Mouse (Mus musculus): ENCODE data around the gene A130010J15Rik.

Gene A130010J15Rik

GRCm38 (mm10) chr1:193167746-193168145 is at the start of gene A130010J15Rik:
A130010J15Rik (plus strand) TSS chr1:193168046.
- DNase-seq (ENCODE audit: low spot score in 2 of 2) = no peak

DNA sequence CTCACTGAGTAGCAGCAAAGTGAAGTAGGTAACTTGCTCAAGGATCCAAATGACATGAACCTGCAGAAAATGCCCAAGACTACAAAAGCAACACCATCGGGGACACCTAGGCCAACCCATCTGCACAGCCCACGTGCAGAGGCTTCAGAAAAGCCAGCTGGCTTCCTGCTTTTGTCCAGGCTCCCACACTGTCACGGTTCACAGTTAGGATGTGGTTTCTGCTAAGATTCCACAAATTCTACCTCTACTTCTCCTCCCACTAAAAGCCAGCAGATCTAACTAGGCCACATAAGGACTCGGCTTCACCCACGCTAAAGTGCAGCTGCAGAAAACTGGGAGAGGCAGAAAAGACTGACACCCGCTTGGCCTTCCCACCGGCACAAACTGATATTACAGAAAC is 45.1 kb upstream of the A130010J15Rik start:
- no peak for DNase-seq (ENCODE audit: low spot score in 2 of 2)

- no peak for DNase-seq (ENCODE audit: low spot score in 2 of 2)
Observed at GRCm38 (mm10) chr1:193123290-193123689, 44.6 kb upstream of the A130010J15Rik start.

GRCm38 (mm10) chr1:193125835-193126234 is 42.0 kb upstream of the A130010J15Rik start:
- DNase-seq (ENCODE audit: low spot score in 2 of 2) = no peak

DNA sequence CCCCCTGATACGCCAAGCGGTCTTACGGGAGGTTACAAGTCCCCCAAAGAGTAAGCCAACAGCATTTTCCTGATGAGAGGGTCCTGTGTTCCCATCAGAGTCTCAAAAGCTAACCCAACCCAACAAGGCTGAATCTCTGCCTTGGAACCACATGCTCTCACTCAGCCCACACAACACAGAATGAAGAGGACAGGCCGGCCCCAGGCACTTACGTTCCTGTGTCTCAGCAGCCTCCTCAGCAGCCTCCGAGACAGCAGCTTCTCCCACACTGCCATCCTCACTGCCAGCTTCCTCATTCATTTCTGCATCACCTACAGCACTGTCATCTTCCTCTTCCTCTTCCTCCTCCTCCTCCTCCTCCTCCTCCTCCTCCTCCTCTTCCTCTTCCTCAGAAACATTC is 39.8 kb upstream of the A130010J15Rik start:
- no peak for DNase-seq (ENCODE audit: low spot score in 2 of 2)

DNA sequence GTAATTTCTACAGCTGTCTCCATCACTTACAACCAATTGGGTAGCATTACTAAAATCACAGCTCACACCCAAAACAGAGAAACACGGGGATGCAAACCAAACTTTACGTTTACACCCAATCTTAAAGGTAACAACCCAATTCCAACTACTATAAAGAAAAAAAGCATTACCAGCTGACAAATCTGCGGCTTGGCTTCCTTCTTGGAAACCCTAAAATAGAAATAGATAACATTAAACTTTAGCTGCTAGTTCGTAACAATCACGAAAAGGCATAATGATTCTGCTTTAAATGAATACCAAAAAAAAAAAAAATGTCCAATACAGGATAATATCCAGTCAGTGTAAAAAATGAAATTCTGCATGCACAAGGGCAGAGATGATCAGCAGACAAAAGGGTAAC is 38.5 kb upstream of the A130010J15Rik start:
- no peak for DNase-seq (ENCODE audit: low spot score in 2 of 2)

GRCm38 (mm10) chr1:193129786-193130455 is 37.9 kb upstream of the A130010J15Rik start, which contains the start of gene Diexf:
Diexf (minus strand) TSS chr1:193130272.
- DNase-seq (ENCODE audit: low spot score in 2 of 2) = peak; percentile 95

- no peak for DNase-seq (ENCODE audit: low spot score in 2 of 2)
Observed at GRCm38 (mm10) chr1:193130456-193130825, 37.4 kb upstream of the A130010J15Rik start.

GRCm38 (mm10) chr1:193130839-193131238 is 37.0 kb upstream of the A130010J15Rik start:
- no peak for DNase-seq (ENCODE audit: low spot score in 2 of 2)

GRCm38 (mm10) chr1:193131311-193131948 is 36.4 kb upstream of the A130010J15Rik start:
- no peak for DNase-seq (ENCODE audit: low spot score in 2 of 2)

DNA sequence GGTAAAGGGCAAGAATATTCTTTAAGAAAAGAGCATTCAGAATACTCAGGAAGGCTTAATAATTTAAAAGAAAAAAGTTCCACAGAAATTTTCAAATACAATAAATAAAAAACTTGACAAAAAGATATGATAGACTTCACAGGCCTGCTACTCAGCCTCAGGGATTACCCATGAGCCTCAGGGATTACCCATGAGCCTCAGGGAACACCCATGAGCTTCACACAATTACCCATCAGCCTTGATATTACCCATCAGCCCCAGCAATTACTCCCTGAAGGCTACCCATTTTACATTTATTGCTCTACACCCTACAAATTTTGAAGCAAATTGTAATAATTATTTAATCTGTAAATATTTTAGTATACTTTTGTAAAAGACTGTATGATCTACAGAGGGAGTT is 35.5 kb upstream of the A130010J15Rik start:
- no peak for DNase-seq (ENCODE audit: low spot score in 2 of 2)

DNA sequence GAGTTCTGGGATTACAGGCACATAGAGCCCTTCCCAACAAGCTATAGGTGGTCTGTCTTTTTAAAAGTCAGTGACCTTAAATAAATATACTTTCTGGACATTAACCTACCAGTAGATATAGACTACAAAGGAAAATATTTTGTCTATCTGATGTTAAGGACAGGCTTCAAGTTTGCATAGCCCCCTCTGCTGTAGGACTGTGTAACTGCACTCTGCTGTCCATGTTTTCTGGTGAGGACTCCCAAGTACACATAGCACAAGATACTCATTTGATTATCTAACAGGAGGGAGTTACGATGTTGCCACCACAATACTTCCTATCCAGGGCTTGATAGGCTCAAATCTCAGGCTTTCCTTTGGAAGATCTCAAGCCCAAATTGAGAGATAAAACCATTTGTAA is 34.1 kb upstream of the A130010J15Rik start:
- DNase-seq (ENCODE audit: low spot score in 2 of 2) = no peak

GRCm38 (mm10) chr1:193138087-193138486 is 29.8 kb upstream of the A130010J15Rik start:
- DNase-seq (ENCODE audit: low spot score in 2 of 2) = no peak

- DNase-seq (ENCODE audit: low spot score in 2 of 2) = no peak
Observed at GRCm38 (mm10) chr1:193138669-193139068, 29.2 kb upstream of the A130010J15Rik start.

DNA sequence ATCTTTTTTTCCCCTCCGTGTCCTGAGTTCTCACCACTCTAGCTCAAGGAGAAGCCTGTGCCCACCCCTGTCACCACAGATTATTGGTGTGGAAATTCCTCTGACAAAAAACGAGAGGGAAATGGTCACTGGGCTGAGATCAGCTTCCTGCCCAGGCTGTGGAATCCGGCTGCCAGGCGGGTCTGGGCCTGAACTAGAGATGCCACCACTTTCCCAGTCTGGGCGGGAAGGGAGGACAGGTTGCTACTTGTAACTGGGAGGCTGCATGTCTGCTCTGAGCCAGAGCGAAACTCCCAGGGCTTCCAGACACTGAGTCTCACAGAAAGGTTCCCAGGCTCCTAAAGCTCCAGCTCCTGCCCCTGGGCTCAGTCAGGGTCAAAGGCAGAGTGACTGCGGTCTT is 26.7 kb upstream of the A130010J15Rik start:
- DNase-seq (ENCODE audit: low spot score in 2 of 2) = peak; percentile 64 to 79

DNA sequence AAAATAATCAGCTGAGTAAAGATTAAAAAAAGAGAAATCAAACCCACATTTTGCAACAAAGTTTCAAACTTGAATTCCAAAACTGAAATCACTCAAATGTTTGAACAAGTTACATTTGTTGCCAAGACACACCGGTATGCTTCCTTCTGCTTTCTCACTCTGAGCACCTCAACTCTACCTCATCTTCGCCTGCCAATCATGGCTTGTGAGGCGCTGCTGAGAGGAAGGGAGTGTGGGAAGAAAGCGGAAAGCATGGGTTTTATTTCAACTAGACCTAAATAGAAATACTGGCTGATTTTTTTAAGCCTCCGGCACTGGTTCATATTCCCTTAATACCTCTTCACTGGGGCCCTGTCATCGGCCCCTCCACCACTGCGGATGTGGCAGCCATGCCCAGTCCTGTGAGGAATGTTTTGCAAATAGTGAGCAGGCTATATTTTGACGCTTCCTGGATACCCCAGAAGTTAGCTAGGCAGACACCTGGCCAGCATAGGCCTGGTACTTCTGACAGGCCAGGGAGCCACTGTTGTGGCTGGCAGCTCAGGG is 25.3 kb upstream of the A130010J15Rik start:
- no peak for DNase-seq (ENCODE audit: low spot score in 2 of 2)

DNA sequence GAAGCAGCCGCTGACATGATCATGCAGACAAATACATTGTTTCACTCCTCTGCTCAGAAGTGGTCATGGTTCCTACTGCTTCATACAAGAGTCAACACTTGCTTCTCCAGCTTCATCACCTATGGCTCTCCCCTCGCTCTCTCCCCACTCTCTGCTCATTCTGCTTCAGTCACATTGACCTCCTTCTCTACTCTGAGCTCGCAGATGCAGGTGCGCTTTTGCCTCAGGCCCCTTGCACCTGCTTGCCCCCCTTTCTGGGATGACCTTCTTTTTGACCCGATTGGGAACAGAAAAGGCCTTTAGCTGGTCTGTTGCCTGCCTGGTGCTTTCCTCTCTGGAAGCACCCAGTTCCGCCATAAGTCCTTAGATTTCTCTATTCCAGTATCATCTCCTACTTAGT is 23.3 kb upstream of the A130010J15Rik start:
- no peak for DNase-seq (ENCODE audit: low spot score in 2 of 2)

DNA sequence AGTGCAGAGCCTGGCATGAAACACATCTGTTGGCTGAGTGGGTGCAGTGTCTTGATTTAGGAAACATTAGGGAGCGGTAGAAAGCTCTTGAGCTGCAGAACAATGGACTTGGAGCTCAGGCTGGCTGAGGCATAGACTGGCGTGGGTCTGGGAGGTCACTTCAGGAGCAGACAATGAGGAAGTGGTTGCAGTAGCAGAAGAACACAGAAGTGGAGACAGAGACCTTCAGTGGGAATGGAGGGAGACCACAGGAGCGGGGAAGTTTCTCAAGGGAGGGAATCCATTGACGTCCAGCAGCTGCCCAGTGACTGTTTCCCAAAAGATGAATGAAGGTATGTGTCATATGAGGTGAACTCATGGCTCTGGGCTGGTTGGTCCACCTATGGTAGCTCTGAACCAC is 22.7 kb upstream of the A130010J15Rik start:
- DNase-seq (ENCODE audit: low spot score in 2 of 2) = no peak

DNA sequence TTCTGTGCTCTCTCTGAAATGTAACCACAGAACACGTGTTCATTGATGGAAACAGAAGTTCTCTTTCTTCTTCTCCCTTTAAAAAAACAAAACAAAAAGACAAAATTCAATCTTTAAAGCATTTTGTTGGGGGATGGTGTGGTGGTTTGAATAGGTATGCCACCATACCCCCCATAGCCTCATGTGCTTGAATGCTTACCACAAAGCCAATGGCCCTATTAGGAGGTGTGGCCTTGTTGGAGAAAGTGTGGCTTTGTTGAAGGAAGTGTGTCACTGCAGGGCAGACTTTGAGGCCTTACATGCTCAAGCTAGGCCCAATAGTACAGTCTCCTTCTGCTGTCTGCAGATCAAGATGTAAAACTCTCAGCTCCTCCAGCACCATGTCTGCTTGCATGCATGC is 21.4 kb upstream of the A130010J15Rik start:
- DNase-seq (ENCODE audit: low spot score in 2 of 2) = no peak

DNA sequence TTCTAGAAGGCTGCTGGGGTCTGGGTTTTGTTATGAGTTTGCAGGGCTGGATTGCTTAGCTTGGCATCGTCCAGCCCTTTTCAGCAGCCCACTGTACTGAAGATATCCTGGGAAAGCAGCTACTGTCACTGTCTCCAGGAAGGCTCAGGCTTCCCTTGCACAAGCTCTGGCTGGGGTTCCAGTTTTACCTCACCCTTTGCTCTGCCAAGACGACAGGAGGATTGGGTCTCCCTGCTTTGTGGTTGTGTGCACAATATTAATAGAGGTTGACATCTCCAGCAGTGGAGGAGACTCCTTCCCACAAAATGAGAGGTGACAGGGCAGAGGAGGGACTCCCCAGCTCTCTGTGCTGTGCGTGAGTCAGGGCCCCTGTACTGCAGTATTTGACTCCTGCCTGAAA is 18.6 kb upstream of the A130010J15Rik start:
- no peak for DNase-seq (ENCODE audit: low spot score in 2 of 2)

- no peak for DNase-seq (ENCODE audit: low spot score in 2 of 2)
Observed at GRCm38 (mm10) chr1:193151134-193151533, 16.7 kb upstream of the A130010J15Rik start.

DNA sequence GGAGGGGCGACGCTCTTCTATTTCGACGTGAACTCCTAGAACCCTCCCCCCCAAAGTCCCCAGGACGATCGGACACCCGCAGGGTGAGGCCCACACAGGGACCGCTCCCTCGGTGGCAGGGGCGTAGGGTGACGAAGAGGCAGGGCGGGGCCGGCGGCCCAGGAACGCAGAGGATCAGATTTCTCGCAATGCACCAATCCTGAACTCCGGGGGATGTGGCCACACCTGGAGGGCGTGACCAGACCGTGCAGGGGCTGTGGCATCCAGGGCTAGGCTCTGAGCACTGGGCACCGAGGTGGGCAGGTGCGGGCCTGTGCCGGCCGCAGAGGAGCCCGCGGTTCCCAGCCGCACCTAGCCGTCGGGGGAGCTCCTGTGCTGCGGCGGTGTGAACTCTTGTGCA is 15.0 kb upstream of the A130010J15Rik start, which contains the start of gene Irf6:
Gene Irf6, plus strand, starts transcription at position 240 of the 400 bp plus-strand sequence.
- peak; percentile 75 to 86 for DNase-seq (ENCODE audit: low spot score in 2 of 2)

DNA sequence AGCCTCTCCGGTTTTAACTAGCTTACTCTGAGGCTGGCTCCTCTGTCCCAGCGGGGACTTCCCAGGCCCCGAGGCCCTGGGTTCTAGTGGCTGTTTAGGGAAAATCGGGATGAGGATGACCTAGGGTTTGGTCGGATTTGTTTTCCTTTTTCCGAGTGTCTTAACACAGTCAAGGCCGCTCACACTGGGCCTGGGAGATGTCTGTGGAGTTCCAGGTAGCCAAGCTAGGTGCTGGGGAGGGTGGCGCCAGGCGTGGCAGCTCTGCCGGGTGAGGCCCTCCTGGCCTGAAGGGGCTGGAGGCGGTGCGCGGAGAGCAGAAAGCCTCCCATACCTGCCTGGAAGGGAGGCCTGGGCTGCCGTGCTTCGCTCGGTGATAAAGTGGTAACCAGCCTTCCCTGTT is 14.3 kb upstream of the A130010J15Rik start:
- no peak for DNase-seq (ENCODE audit: low spot score in 2 of 2)
